Mouse (Mus musculus) testis, postnatal 10 days (tissue): Measurements from ENCODE around the gene Fcho2.
A peak's percentile ranks its signal among the peaks of the same experiment; 100 is the strongest.

Source experiments
- DNase-seq: peaks from one replicate; pipeline ENCODE4 v3.0.0; 2021; ENCODE audit warnings: low spot score

Fcho2 gene

GRCm38 (mm10) chr13:98710655-98711054, 104.6 kb downstream of the Fcho2 start:
- DNase-seq = peak; percentile 18

- DNase-seq = peak; percentile 9
These were observed 105.0 kb downstream of the Fcho2 start for GRCm38 (mm10) chr13:98710236-98710635.

GRCm38 (mm10) chr13:98705501-98705900, 109.7 kb downstream of the Fcho2 start:
- no peak for DNase-seq

GRCm38 (mm10) chr13:98703786-98704185, 111.5 kb downstream of the Fcho2 start:
- no peak for DNase-seq

GRCm38 (mm10) chr13:98702361-98702760, 112.9 kb downstream of the Fcho2 start:
- DNase-seq = no peak

- no peak for DNase-seq
These were observed 114.0 kb downstream of the Fcho2 start for GRCm38 (mm10) chr13:98701309-98701675.

GRCm38 (mm10) chr13:98700661-98701308, 114.5 kb downstream of the Fcho2 start:
- peak; percentile 49 for DNase-seq

GRCm38 (mm10) chr13:98699982-98700540, 115.2 kb downstream of the Fcho2 start:
- peak; percentile 31 for DNase-seq

GRCm38 (mm10) chr13:98699051-98699744, 116.1 kb downstream of the Fcho2 start:
- DNase-seq = no peak

- DNase-seq = no peak
These were observed 118.5 kb downstream of the Fcho2 start for GRCm38 (mm10) chr13:98696716-98697115.

GRCm38 (mm10) chr13:98695546-98695945, 119.7 kb downstream of the Fcho2 start:
- no peak for DNase-seq

GRCm38 (mm10) chr13:98694773-98695314, 120.4 kb downstream of the Fcho2 start, which contains the start of gene Tmem171:
Gene Tmem171, minus strand, starts transcription at chr13:98694834.
- DNase-seq = no peak

GRCm38 (mm10) chr13:98693316-98693715, 121.9 kb downstream of the Fcho2 start:
- DNase-seq = no peak

- no peak for DNase-seq
These were observed 123.2 kb downstream of the Fcho2 start for GRCm38 (mm10) chr13:98691956-98692515.

GRCm38 (mm10) chr13:98690886-98691285, 124.4 kb downstream of the Fcho2 start:
- DNase-seq = no peak

GRCm38 (mm10) chr13:98689605-98690290, 125.5 kb downstream of the Fcho2 start:
- DNase-seq = no peak

- no peak for DNase-seq
These were observed 127.3 kb downstream of the Fcho2 start for GRCm38 (mm10) chr13:98687931-98688330.

GRCm38 (mm10) chr13:98684144-98684900, 130.9 kb downstream of the Fcho2 start:
- DNase-seq = no peak

GRCm38 (mm10) chr13:98683412-98683811, 131.8 kb downstream of the Fcho2 start:
- DNase-seq = no peak

GRCm38 (mm10) chr13:98680470-98681060, 134.7 kb downstream of the Fcho2 start:
- DNase-seq = no peak

GRCm38 (mm10) chr13:98679631-98680041, 135.6 kb downstream of the Fcho2 start:
- no peak for DNase-seq
